Mouse (Mus musculus) yolk sac, embryonic 10.5 days (tissue): ENCODE measurements around the gene Eno3.

ENCODE experiments used
- DNase-seq: peaks from one replicate; pipeline ENCODE4 v3.0.0-alpha.2; 2017; ENCODE audit warnings: low spot score

Eno3 gene

GRCm38 (mm10) chr11:70657573-70657972 lies 571 bp downstream of the Eno3 start:
- DNase-seq, result no peak

- DNase-seq, result no peak
Observed at GRCm38 (mm10) chr11:70657991-70658390, 989 bp downstream of the Eno3 start.

- DNase-seq, result no peak
Observed at GRCm38 (mm10) chr11:70658521-70658920, 1.5 kb downstream of the Eno3 start.

- no peak for DNase-seq
Observed at GRCm38 (mm10) chr11:70658942-70659341, 1.9 kb downstream of the Eno3 start.

- no peak for DNase-seq
Observed at GRCm38 (mm10) chr11:70660571-70660970, 3.6 kb downstream of the Eno3 start.

- DNase-seq, result no peak
Observed at GRCm38 (mm10) chr11:70663101-70663500, 6.1 kb downstream of the Eno3 start.

GRCm38 (mm10) chr11:70663957-70664356 lies 7.0 kb downstream of the Eno3 start:
- no peak for DNase-seq

- DNase-seq, result no peak
Observed at GRCm38 (mm10) chr11:70664741-70665140, 7.7 kb downstream of the Eno3 start.

GRCm38 (mm10) chr11:70666687-70667086 lies 9.7 kb downstream of the Eno3 start:
- DNase-seq, result no peak

- no peak for DNase-seq
Observed at GRCm38 (mm10) chr11:70667271-70668150, 10.5 kb downstream of the Eno3 start.

GRCm38 (mm10) chr11:70668335-70668770 lies 11.4 kb downstream of the Eno3 start:
- no peak for DNase-seq

GRCm38 (mm10) chr11:70668771-70669505 lies 11.9 kb downstream of the Eno3 start, which contains the start of gene Spag7:
Spag7 (minus strand) TSS chr11:70669416.
- DNase-seq, result peak; percentile 99

GRCm38 (mm10) chr11:70669582-70670345 lies 12.8 kb downstream of the Eno3 start:
- peak; percentile 82 for DNase-seq

- DNase-seq, result no peak
Observed at GRCm38 (mm10) chr11:70670483-70670882, 13.5 kb downstream of the Eno3 start.

GRCm38 (mm10) chr11:70671333-70672047 lies 14.5 kb downstream of the Eno3 start:
- no peak for DNase-seq

- no peak for DNase-seq
Observed at GRCm38 (mm10) chr11:70674014-70674413, 17.0 kb downstream of the Eno3 start.

GRCm38 (mm10) chr11:70674501-70674900 lies 17.5 kb downstream of the Eno3 start:
- DNase-seq, result no peak

- peak; percentile 63 for DNase-seq
Observed at GRCm38 (mm10) chr11:70678092-70678491, 21.1 kb downstream of the Eno3 start.

GRCm38 (mm10) chr11:70678576-70678975 lies 21.6 kb downstream of the Eno3 start:
- DNase-seq, result peak; percentile 72

- DNase-seq, result no peak
Observed at GRCm38 (mm10) chr11:70679361-70679760, 22.4 kb downstream of the Eno3 start.

- no peak for DNase-seq
Observed at GRCm38 (mm10) chr11:70679894-70680293, 22.9 kb downstream of the Eno3 start.

GRCm38 (mm10) chr11:70681170-70681569 lies 24.2 kb downstream of the Eno3 start:
- no peak for DNase-seq
